ENCODE assay signal across 12 mouse cellular contexts in genomic region chr13:63525571-63526197, GRCm38 (mm10). TPM values are rescaled to one million over a fixed set of nuclear protein-coding genes. Genes with fewer than 3 reads are reported as not detected.
DNase-seq lines count a peak whose midpoint lies in the region; ATAC-seq lines count a peak whose summit lies in the region.
"Had no signal": no experiment of that assay in that cellular context is flagged by ENCODE, and none has a peak within 500 bp of the region (broad histone marks: within the 10 kb centered on the region; RNA-seq: fewer than 3 reads in every experiment).

No protein-coding gene starts in this region.

- no peak overlapping the region for H3K9ac ChIP-seq in kidney, embryonic 15.5 days
- H3K9ac ChIP-seq in embryonic facial prominence, embryonic 13.5 days, result 0 out of 2 replicates have a peak overlapping the region, but pooled peaks have one; percentile 1
- no peak overlapping the region for H3K9ac ChIP-seq in limb, embryonic 12.5 days (replicated peaks)

- H3K36me3 ChIP-seq in kidney, embryonic 15.5 days, result peaks cover 96% of the 10 kb centered on the region
- H3K36me3 ChIP-seq in embryonic facial prominence, embryonic 10.5 days (replicated peaks), result peaks cover 99% of the 10 kb centered on the region
- H3K36me3 ChIP-seq in embryonic facial prominence, embryonic 13.5 days, result peaks cover 62% of the 10 kb centered on the region
- peaks cover 84% of the 10 kb centered on the region for H3K36me3 ChIP-seq in limb, embryonic 12.5 days

- WGBS in kidney, embryonic 15.5 days, result 53% methylated on average over 11 of the region's 11 CpGs
- 44% methylated on average over 11 of the region's 11 CpGs for WGBS in embryonic facial prominence, embryonic 10.5 days
- 30% methylated on average over 11 of the region's 11 CpGs for WGBS in embryonic facial prominence, embryonic 13.5 days
- WGBS in limb, embryonic 12.5 days, result 9% methylated on average over 11 of the region's 11 CpGs

- ATAC-seq in kidney, embryonic 15.5 days (replicated peaks; ENCODE audit: low FRiP score), result no peak
- no peak; the same call in 1 of the 2 replicates for ATAC-seq in embryonic facial prominence, embryonic 13.5 days (ENCODE audit: insufficient number of reproducible peaks, insufficient read depth, low FRiP score, low TSS enrichment, low read depth)
- no peak for ATAC-seq in limb, embryonic 12.5 days (ENCODE audit: insufficient number of reproducible peaks, insufficient read depth, low FRiP score, low TSS enrichment, low read depth)

- H3K4me2 ChIP-seq in kidney, embryonic 15.5 days, result no peak overlapping the region
- H3K4me2 ChIP-seq in embryonic facial prominence, embryonic 13.5 days, result peak overlapping the region; percentile 22; the same call in 1 of the 2 replicates
- H3K4me2 ChIP-seq in limb, embryonic 12.5 days, result peak overlapping the region; percentile 13; the same call in 1 of the 2 replicates
- H3K4me2 ChIP-seq: liver, embryonic 11.5 days had no signal

- no peaks in the 10 kb centered on the region for H3K27me3 ChIP-seq in kidney, embryonic 15.5 days
- H3K27me3 ChIP-seq in embryonic facial prominence, embryonic 10.5 days (replicated peaks; ENCODE audit: low read depth, poor library complexity, severe bottlenecking), result no peaks in the 10 kb centered on the region
- H3K27me3 ChIP-seq in embryonic facial prominence, embryonic 13.5 days, result no peaks in the 10 kb centered on the region
- H3K27me3 ChIP-seq in limb, embryonic 12.5 days, result no peaks in the 10 kb centered on the region
- H3K27me3 ChIP-seq: CH12.LX had no signal

- no peak for DNase-seq in kidney, adult 9 months
- peak; percentile 38 for DNase-seq in embryonic facial prominence, embryonic 10.5 days (ENCODE audit: low spot score)
- no peak for DNase-seq in testis, postnatal 10 days (ENCODE audit: low spot score)
- DNase-seq in urinary bladder, postnatal 36 days (ENCODE audit: low spot score in 2 of 2), result no peak
- DNase-seq: adrenal gland, adult 8-10 months; heart, adult 18-20 months; heart, postnatal 10 days had no signal

- peak overlapping the region; percentile 78 for H3K27ac ChIP-seq in kidney, embryonic 15.5 days
- H3K27ac ChIP-seq in embryonic facial prominence, embryonic 10.5 days (replicated peaks), result 0 out of 2 replicates have a peak overlapping the region, but pooled peaks have one; percentile 44
- H3K27ac ChIP-seq in embryonic facial prominence, embryonic 13.5 days, result peak overlapping the region; percentile 78
- peak overlapping the region; percentile 66; the same call in 1 of the 2 replicates for H3K27ac ChIP-seq in limb, embryonic 12.5 days

- peaks cover 67% of the 10 kb centered on the region for H3K4me1 ChIP-seq in kidney, embryonic 15.5 days
- H3K4me1 ChIP-seq in embryonic facial prominence, embryonic 10.5 days, result peaks cover 78% of the 10 kb centered on the region
- H3K4me1 ChIP-seq in embryonic facial prominence, embryonic 13.5 days, result peaks cover 83% of the 10 kb centered on the region
- peaks cover 88% of the 10 kb centered on the region for H3K4me1 ChIP-seq in limb, embryonic 12.5 days (replicated peaks)

- no peaks in the 10 kb centered on the region for H3K9me3 ChIP-seq in kidney, embryonic 15.5 days (replicated peaks)
- H3K9me3 ChIP-seq in embryonic facial prominence, embryonic 10.5 days, result no peaks in the 10 kb centered on the region
- no peaks in the 10 kb centered on the region for H3K9me3 ChIP-seq in embryonic facial prominence, embryonic 13.5 days
- no peaks in the 10 kb centered on the region for H3K9me3 ChIP-seq in limb, embryonic 12.5 days

- no peak overlapping the region for H3K4me3 ChIP-seq in kidney, embryonic 15.5 days (replicated peaks)
- H3K4me3 ChIP-seq in embryonic facial prominence, embryonic 10.5 days, result no peak overlapping the region
- no peak overlapping the region for H3K4me3 ChIP-seq in embryonic facial prominence, embryonic 13.5 days
- H3K4me3 ChIP-seq in limb, embryonic 12.5 days (replicated peaks), result no peak overlapping the region

RNA-seq across cellular contexts. Expression of gene Fancc, which starts 28.6 kb away (rescaled TPM):
- 21.8 and 22.1 TPM in 2 replicates for polyA plus RNA-seq in kidney, embryonic 15.5 days (2015; fragmentation: Nextera tagmentation; extraction: Ambion mirVana)
- polyA plus RNA-seq in embryonic facial prominence, embryonic 10.5 days (2016; fragmentation: Nextera tagmentation; extraction: Ambion mirVana), result 22.9 and 25.3 TPM in 2 replicates
- 21.0 and 21.2 TPM in 2 replicates for polyA plus RNA-seq in embryonic facial prominence, embryonic 13.5 days (2015; fragmentation: Nextera tagmentation; extraction: Ambion mirVana)
- polyA plus RNA-seq in limb, embryonic 12.5 days (2016; fragmentation: Nextera tagmentation; extraction: Ambion mirVana), result 24.3 and 28.5 TPM in 2 replicates

RNA-seq across cellular contexts. Expression of gene Ptch1, which starts 47.7 kb away (rescaled TPM):
- 15.8 and 17.3 TPM in 2 replicates for polyA plus RNA-seq in kidney, embryonic 15.5 days (2015; fragmentation: Nextera tagmentation; extraction: Ambion mirVana)
- polyA plus RNA-seq in embryonic facial prominence, embryonic 10.5 days (2016; fragmentation: Nextera tagmentation; extraction: Ambion mirVana), result 33.0 and 33.5 TPM in 2 replicates
- polyA plus RNA-seq in embryonic facial prominence, embryonic 13.5 days (2015; fragmentation: Nextera tagmentation; extraction: Ambion mirVana), result 30.6 and 30.8 TPM in 2 replicates
- polyA plus RNA-seq in limb, embryonic 12.5 days (2016; fragmentation: Nextera tagmentation; extraction: Ambion mirVana), result 21.6 and 23.0 TPM in 2 replicates
